Mouse (Mus musculus): Measurements from ENCODE around the gene Mesd. TPM values are rescaled to one million over a fixed set of nuclear protein-coding genes. Genes with fewer than 3 reads are reported as not detected.

The Mesd gene
- polyA plus RNA-seq, 1 experiment from 2014 or later, result 73.3 TPM

DNA sequence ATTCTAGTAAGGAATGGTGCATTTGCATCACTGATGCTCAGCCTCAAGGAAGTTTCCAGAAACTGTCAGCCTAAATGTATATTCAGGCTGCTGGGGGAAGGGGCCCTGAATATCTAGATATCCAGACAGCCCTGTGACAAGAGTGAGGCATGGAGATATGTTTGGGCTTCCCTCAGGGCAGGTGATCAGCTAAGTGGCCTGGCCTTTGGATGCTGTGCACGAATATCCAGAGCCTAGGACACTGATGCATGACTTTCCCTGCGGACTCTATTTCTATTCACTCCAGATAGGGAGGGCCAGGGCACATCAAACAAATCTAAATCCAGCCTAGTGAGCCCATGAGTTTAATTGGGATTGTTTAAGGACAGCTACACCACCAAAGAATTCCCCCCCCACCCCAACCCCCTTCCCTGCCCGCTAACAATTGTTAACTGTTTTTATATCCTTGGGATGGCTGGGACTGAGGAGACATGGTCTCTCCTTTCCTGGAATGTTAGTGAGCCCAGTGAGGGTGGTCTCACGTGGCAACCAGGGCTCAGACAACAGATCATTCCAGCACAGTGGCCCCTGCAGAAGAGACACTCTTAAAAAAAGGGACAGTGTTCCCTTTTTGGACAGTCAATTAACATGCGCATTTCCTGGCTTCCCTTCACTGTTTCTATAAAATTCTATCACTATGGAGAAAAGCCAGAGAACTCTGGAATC is 14.3 kb upstream of the Mesd start:
- Histone ChIP-seq H3K36me3 (ENCODE audit: control insufficient read depth, insufficient read depth, low read length) (no peaks in the 10 kb centered on the region), H3K4me1 (replicated peaks; ENCODE audit: control insufficient read depth, insufficient read depth, low read length) (no peaks in the 10 kb centered on the region)
- ATAC-seq (ENCODE audit: low FRiP score), result no peak

DNA sequence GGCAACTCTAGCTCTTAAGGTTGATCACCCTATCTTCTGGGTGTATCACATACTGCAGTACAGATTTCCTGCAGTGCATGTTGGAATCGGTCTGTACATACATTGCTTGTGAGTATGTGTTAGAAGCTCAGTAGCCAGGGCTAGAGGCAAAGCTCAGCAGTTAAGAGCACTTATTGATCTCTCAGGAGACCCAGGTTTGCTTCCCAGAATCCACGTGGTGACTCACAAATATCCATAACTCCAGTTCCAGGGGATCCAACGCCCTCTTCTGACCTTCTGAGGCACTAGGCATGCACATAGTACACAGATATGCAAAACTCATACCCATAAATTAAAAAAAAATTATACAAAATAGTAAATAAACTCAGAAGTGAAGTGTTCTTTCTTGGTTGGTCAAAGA is 7.2 kb upstream of the Mesd start:
- 76% methylated on average over 3 of the region's 3 CpGs for WGBS
- H3K9me3 ChIP-seq (ENCODE audit: control insufficient read depth, low read length), result no peaks in the 10 kb centered on the region
- DNase-seq (ENCODE audit: low spot score), result no peak

More for the DNA sequence above, 14.3 kb upstream of the Mesd start:
- 46% methylated on average over 5 of the region's 5 CpGs for WGBS
- no peak overlapping the region for H3K4me2 ChIP-seq (replicated peaks; ENCODE audit: low read depth, low read length)
- H3K27ac ChIP-seq (ENCODE audit: low read depth, low read length), result no peak overlapping the region
- H3K27me3 ChIP-seq (ENCODE audit: control insufficient read depth, insufficient read depth, low read length), result no peaks in the 10 kb centered on the region
- no peaks in the 10 kb centered on the region for H3K9me3 ChIP-seq (ENCODE audit: control insufficient read depth, low read length)
- DNase-seq (ENCODE audit: low spot score), result no peak
- no peak overlapping the region for H3K4me3 ChIP-seq (ENCODE audit: low read depth, low read length)
- no peak overlapping the region for H3K9ac ChIP-seq (ENCODE audit: low read depth, low read length)

DNA sequence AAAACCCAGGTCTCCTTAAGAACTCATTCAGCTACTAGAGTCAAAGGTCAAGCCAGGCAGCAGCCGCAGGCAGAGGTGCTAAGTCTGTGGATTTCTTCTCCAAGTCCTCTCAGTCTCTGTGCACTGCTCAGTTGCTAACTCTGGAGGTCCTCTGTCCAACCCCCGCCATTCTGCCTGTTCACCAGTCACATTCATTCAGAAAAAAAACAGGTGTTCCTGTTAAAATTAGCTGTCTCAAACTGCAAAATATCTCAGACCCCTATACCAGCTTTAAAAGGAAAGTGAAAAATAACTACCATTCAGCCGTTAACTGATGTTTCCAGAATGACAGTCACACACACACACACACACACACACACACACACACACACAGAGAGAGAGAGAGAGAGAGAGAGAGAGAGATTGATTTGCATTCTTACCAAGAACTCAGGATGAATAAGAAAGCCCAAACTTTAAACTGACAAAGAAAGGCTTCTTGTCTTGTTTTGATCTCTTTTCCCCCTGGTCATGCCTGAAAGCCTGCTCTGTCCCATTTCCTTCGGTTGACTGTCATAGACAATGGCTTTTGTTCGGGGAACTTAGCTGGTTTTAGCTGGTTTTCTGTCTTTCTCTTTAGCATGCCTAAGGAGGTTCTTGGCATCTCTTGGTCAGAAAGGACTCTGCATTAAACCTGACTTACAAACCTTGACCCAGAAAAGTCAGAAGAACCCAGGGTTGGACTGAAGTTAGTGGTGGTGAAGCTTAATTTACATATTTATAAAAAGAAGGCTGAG is 5.4 kb upstream of the Mesd start:
- DNase-seq (ENCODE audit: low spot score) (peak; percentile 54), ATAC-seq (ENCODE audit: low FRiP score) (no peak)
- Histone ChIP-seq H3K4me2 (replicated peaks; ENCODE audit: low read depth, low read length) (no peak overlapping the region), H3K27me3 (ENCODE audit: control insufficient read depth, insufficient read depth, low read length) (no peaks in the 10 kb centered on the region), H3K9ac (ENCODE audit: low read depth, low read length) (0 out of 2 replicates have a peak overlapping the region, but pooled peaks have one; percentile 12), H3K4me3 (ENCODE audit: low read depth, low read length) (no peak overlapping the region), H3K27ac (ENCODE audit: low read depth, low read length) (no peak overlapping the region), H3K9me3 (ENCODE audit: control insufficient read depth, low read length) (no peaks in the 10 kb centered on the region), H3K4me1 (replicated peaks; ENCODE audit: control insufficient read depth, insufficient read depth, low read length) (peaks cover 7% of the 10 kb centered on the region; the same call in 1 of the 2 replicates), H3K36me3 (ENCODE audit: control insufficient read depth, insufficient read depth, low read length) (no peaks in the 10 kb centered on the region)
- WGBS, result 8% methylated on average over 5 of the region's 5 CpGs

More for the DNA sequence above, 7.2 kb upstream of the Mesd start:
- Histone ChIP-seq H3K9ac (ENCODE audit: low read depth, low read length) (no peak overlapping the region), H3K4me2 (replicated peaks; ENCODE audit: low read depth, low read length) (no peak overlapping the region), H3K4me3 (ENCODE audit: low read depth, low read length) (no peak overlapping the region), H3K36me3 (ENCODE audit: control insufficient read depth, insufficient read depth, low read length) (no peaks in the 10 kb centered on the region), H3K27me3 (ENCODE audit: control insufficient read depth, insufficient read depth, low read length) (no peaks in the 10 kb centered on the region), H3K4me1 (replicated peaks; ENCODE audit: control insufficient read depth, insufficient read depth, low read length) (peaks cover 2% of the 10 kb centered on the region; the same call in 1 of the 2 replicates), H3K27ac (ENCODE audit: low read depth, low read length) (no peak overlapping the region)
- no peak for ATAC-seq (ENCODE audit: low FRiP score)

DNA sequence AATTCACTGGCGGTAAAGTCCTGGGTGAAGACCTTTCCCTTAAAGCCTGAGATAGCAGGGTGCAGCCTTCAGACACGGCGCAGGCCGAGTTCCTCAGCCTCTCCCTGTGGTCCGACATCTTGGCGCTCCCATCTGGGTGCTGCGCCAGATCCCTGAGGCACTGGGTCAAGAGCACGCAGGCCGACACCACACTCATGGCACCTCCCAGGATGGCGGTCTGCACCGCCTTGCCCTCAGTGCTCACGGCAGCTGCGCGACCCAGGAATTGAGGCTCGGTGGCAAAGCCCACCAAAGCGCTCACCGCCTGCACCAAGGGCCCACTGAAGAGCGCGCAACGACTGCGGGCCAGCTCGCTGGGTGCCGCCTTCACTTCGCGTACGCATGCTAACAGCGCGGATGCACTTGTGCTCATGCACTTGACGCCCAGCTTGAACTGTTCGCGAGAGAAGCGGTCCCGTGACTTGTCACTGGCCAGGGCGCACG is 2.1 kb upstream of the Mesd start:
- ATAC-seq (ENCODE audit: low FRiP score), result no peak
- H3K4me1 ChIP-seq (replicated peaks; ENCODE audit: control insufficient read depth, insufficient read depth, low read length), result peaks cover 9% of the 10 kb centered on the region; the same call in 1 of the 2 replicates
- H3K4me3 ChIP-seq (ENCODE audit: low read depth, low read length), result peak overlapping the region; percentile 76
- H3K27me3 ChIP-seq (ENCODE audit: control insufficient read depth, insufficient read depth, low read length), result no peaks in the 10 kb centered on the region
- no peaks in the 10 kb centered on the region for H3K9me3 ChIP-seq (ENCODE audit: control insufficient read depth, low read length)
- DNase-seq (ENCODE audit: low spot score), result no peak
- H3K27ac ChIP-seq (ENCODE audit: low read depth, low read length), result no peak overlapping the region
- H3K9ac ChIP-seq (ENCODE audit: low read depth, low read length), result no peak overlapping the region; the same call in 1 of the 2 replicates
- no peaks in the 10 kb centered on the region for H3K36me3 ChIP-seq (ENCODE audit: control insufficient read depth, insufficient read depth, low read length)
- H3K4me2 ChIP-seq (replicated peaks; ENCODE audit: low read depth, low read length), result peak overlapping the region; percentile 98
- 90% methylated on average over 35 of the region's 35 CpGs for WGBS

DNA sequence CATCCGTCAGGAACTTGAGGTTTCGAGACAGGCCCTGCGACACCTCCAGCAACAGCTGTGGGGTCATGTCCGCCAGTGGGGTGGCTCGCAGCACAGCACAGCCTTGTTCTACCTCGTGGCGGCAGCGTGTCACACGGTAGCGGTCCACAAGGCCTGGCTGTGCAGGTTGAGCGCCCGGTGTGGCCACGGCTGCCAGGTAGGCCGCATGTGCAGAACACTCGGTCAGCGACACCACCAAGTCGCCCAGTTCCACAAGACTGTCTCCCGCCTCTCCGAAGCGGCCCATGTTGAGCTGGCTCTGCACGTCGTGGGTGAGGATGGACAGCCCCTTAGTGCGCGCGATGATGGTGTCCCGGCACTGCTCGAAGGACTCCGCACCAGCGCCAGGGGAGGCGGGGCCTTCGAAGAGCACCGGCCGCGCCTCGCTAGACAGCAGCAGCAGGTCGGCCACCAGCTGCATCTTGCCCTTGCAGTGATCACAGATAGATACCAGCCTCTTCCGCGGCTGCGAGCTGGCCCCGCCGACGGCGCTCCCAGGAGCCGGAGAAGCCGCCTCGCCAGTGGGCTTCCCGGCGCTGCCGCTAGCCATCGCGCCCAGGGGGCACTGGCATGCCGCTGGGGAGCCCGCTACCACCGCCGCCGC is 1.5 kb upstream of the Mesd start:
- Histone ChIP-seq H3K27me3 (ENCODE audit: control insufficient read depth, insufficient read depth, low read length) (no peaks in the 10 kb centered on the region), H3K4me3 (ENCODE audit: low read depth, low read length) (peak overlapping the region; percentile 76), H3K27ac (ENCODE audit: low read depth, low read length) (peak overlapping the region; percentile 96), H3K9ac (ENCODE audit: low read depth, low read length) (peak overlapping the region; percentile 86), H3K4me1 (replicated peaks; ENCODE audit: control insufficient read depth, insufficient read depth, low read length) (peaks cover 9% of the 10 kb centered on the region; the same call in 1 of the 2 replicates), H3K36me3 (ENCODE audit: control insufficient read depth, insufficient read depth, low read length) (no peaks in the 10 kb centered on the region), H3K4me2 (replicated peaks; ENCODE audit: low read depth, low read length) (peak overlapping the region; percentile 98), H3K9me3 (ENCODE audit: control insufficient read depth, low read length) (no peaks in the 10 kb centered on the region)
- ATAC-seq (ENCODE audit: low FRiP score) (peak; percentile 10), DNase-seq (ENCODE audit: low spot score) (peak; percentile 60)
- WGBS, result 19% methylated on average over 50 of the region's 56 CpGs

DNA sequence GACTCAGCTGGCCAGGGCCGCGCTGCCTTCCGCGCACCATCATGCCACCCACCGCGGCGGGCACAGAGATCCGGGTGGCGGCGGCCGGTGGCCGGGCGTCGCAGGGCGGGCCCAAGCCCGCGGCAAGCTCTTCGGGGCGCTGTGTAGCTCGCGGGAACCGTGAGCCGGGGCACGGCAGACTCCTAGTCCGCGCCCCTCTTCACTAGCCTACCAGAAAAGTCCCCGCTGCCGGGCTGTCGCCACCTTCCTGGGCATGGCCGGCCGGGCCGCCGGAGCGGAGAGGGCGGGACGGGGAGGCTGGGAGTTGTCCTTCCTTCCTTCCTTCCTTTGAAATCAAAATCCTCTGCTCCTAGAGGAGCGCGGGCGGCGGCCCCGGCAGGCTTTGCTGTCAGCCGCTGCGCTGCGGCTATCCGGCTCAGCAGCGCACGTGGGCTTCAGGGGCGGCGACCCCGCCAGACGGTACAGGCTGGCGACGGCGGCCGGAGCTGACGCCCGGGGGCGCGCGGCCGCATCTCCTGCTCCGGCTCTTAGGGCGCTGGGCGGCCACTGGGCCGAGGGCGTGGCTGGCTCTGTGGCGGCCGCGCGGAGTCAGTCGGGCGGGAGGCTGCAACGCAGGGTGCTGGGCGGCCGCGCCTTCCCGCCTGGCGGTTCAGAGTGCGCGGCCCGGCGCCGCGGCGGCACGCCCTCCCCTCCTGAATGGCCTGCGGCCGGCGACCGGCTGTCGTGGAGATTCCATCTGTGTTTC is 818 bp upstream of the Mesd start:
- Histone ChIP-seq H3K4me2 (replicated peaks; ENCODE audit: low read depth, low read length) (peak overlapping the region; percentile 98), H3K9me3 (ENCODE audit: control insufficient read depth, low read length) (no peaks in the 10 kb centered on the region), H3K27ac (ENCODE audit: low read depth, low read length) (peak overlapping the region; percentile 96), H3K36me3 (ENCODE audit: control insufficient read depth, insufficient read depth, low read length) (no peaks in the 10 kb centered on the region), H3K4me1 (replicated peaks; ENCODE audit: control insufficient read depth, insufficient read depth, low read length) (peaks cover 9% of the 10 kb centered on the region; the same call in 1 of the 2 replicates), H3K9ac (ENCODE audit: low read depth, low read length) (peak overlapping the region; percentile 86), H3K27me3 (ENCODE audit: control insufficient read depth, insufficient read depth, low read length) (no peaks in the 10 kb centered on the region), H3K4me3 (ENCODE audit: low read depth, low read length) (peak overlapping the region; percentile 76)
- ATAC-seq (ENCODE audit: low FRiP score), result peak; percentile 77
- DNase-seq (ENCODE audit: low spot score), result peak; percentile 81
- WGBS, result 0% methylated on average over 57 of the region's 91 CpGs

DNA sequence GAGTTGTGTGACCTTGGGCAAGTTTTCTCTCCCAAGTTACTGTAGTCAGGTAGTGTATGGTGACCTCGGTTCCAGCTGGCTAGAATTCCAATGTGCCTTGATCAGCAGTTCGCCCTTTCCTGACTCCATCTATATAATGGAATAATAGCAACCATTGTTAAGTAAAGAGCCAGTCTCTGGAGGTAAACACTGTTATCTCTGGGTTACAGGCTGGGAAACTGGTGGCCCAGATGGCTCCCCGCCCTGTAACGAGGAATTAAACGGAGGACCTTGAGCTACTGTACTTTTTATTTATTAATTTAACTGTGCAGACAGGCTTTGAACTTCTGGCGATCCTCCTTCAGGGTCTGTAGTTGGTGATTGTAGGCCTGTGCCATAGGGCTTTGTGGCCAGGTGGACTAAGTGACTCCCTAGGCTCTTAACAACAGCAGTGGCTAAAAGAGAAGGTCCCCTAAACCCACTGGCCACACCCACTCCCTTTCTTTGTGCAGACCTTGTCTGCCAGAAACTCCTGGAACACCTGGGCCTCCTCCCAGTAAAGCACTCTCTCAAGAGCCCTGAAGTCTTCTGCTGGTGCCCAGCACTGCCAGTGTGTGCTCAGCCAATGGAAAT is 761 bp downstream of the Mesd start:
- H3K4me3 ChIP-seq (ENCODE audit: low read depth, low read length), result peak overlapping the region; percentile 76
- H3K27ac ChIP-seq (ENCODE audit: low read depth, low read length), result peak overlapping the region; percentile 96
- ATAC-seq (ENCODE audit: low FRiP score) (no peak), DNase-seq (ENCODE audit: low spot score) (no peak)
- peaks cover 9% of the 10 kb centered on the region; the same call in 1 of the 2 replicates for H3K4me1 ChIP-seq (replicated peaks; ENCODE audit: control insufficient read depth, insufficient read depth, low read length)
- H3K9me3 ChIP-seq (ENCODE audit: control insufficient read depth, low read length), result no peaks in the 10 kb centered on the region
- H3K27me3 ChIP-seq (ENCODE audit: control insufficient read depth, insufficient read depth, low read length), result no peaks in the 10 kb centered on the region
- 48% methylated on average over 6 of the region's 6 CpGs for WGBS
- H3K9ac ChIP-seq (ENCODE audit: low read depth, low read length), result peak overlapping the region; percentile 86
- peak overlapping the region; percentile 98 for H3K4me2 ChIP-seq (replicated peaks; ENCODE audit: low read depth, low read length)
- H3K36me3 ChIP-seq (ENCODE audit: control insufficient read depth, insufficient read depth, low read length), result no peaks in the 10 kb centered on the region

DNA sequence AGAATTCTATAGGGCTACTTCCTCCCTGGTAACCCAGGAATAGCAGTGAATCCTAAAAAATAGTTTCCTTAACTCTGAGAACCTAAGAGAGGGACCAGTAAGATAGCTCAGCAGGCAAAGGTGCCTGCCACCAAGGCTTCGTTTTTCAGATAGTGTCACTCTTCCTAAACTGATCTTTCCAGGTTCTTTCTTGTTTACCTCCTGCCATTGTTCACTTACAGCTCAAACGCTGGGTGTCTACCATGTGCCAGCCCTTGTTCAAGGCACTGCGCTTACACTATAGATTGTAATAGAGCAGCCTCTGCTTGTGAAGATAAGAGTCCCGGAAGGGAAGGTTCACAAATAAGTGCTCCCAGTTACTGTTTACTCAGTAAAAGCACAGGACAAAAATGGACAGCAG is 1.6 kb downstream of the Mesd start:
- no peak overlapping the region for H3K9ac ChIP-seq (ENCODE audit: low read depth, low read length)
- DNase-seq (ENCODE audit: low spot score) (no peak), ATAC-seq (ENCODE audit: low FRiP score) (no peak)
- no peaks in the 10 kb centered on the region for H3K36me3 ChIP-seq (ENCODE audit: control insufficient read depth, insufficient read depth, low read length)
- no peak overlapping the region for H3K4me3 ChIP-seq (ENCODE audit: low read depth, low read length)
- no peak overlapping the region for H3K27ac ChIP-seq (ENCODE audit: low read depth, low read length)
- H3K4me2 ChIP-seq (replicated peaks; ENCODE audit: low read depth, low read length), result no peak overlapping the region
- no peaks in the 10 kb centered on the region for H3K27me3 ChIP-seq (ENCODE audit: control insufficient read depth, insufficient read depth, low read length)
- H3K4me1 ChIP-seq (replicated peaks; ENCODE audit: control insufficient read depth, insufficient read depth, low read length), result peaks cover 9% of the 10 kb centered on the region; the same call in 1 of the 2 replicates
- WGBS, result 88% methylated on average over 4 of the region's 4 CpGs
- H3K9me3 ChIP-seq (ENCODE audit: control insufficient read depth, low read length), result no peaks in the 10 kb centered on the region
